Mouse (Mus musculus): ENCODE data around the gene Mettl27. TPM values are rescaled to one million over a fixed set of nuclear protein-coding genes. Genes with fewer than 3 reads are reported as not detected.
"Not testable (repeated sequence)": the region's sequence is repeated elsewhere in the genome, so short reads cannot be mapped to it uniquely, and the experiment has no call there.

The Mettl27 gene
- polyA plus RNA-seq, 1 experiment from 2014 or later: 9.6 TPM

DNA sequence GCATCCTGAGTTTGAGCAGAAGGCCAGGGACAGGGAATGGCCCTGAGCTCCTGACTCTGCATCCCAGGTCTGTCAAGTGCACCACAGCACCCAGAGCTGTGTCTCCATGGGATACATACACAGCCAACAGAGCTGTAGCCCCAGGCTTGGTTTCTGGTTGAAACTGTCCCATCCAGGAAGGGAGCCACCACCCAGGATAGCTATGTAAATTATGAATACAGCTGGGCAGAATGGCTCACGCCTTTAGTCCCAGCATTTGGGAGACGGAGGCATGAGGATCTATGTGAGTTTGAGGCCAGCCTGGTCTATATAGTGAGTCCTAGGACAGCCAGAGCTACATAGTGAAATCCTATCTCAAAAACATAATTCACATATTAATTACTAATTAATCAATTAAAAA, 2.2 kb upstream of the Mettl27 start:
- no peaks in the 10 kb centered on the region for H3K27me3 ChIP-seq (ENCODE audit: low read depth, poor library complexity, severe bottlenecking)
- no peak for DNase-seq (ENCODE audit: low spot score)
- no peak overlapping the region for H3K27ac ChIP-seq (replicated peaks)
- no peaks in the 10 kb centered on the region for H3K9me3 ChIP-seq (replicated peaks)
- H3K4me1 ChIP-seq: peaks cover 6% of the 10 kb centered on the region
- H3K36me3 ChIP-seq: peaks cover 10% of the 10 kb centered on the region; the same call in 1 of the 2 replicates
- H3K4me3 ChIP-seq: no peak overlapping the region
- WGBS: 90% methylated on average over 2 of the region's 2 CpGs

DNA sequence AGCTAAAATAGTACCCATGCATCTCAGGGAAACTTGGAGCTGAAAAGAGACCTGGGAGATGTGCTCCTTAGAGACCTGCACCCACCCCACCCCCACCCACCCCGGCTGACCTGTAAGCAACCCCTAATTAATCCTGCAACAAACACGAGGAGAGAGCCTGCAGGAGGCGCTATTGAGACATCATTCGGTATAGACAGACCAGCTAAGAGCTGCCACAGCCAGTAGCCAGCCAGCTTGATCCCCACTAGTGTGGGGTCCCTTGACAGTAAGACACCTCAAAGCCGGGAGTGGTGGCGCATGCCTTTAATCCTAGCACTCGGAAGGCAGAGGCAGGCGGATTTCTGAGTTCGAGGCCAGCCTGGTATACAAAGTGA, 722 bp downstream of the Mettl27 start:
- DNase-seq (ENCODE audit: low spot score): peak; percentile 52
- peaks cover 6% of the 10 kb centered on the region for H3K4me1 ChIP-seq
- H3K27ac ChIP-seq (replicated peaks): peak overlapping the region; percentile 81; the same call in 1 of the 2 replicates
- 51% methylated on average over 9 of the region's 9 CpGs for WGBS
- H3K36me3 ChIP-seq: peaks cover 10% of the 10 kb centered on the region; the same call in 1 of the 2 replicates
- no peaks in the 10 kb centered on the region for H3K27me3 ChIP-seq (ENCODE audit: low read depth, poor library complexity, severe bottlenecking)
- peak overlapping the region; percentile 57 for H3K4me3 ChIP-seq
- H3K9me3 ChIP-seq (replicated peaks): no peaks in the 10 kb centered on the region

DNA sequence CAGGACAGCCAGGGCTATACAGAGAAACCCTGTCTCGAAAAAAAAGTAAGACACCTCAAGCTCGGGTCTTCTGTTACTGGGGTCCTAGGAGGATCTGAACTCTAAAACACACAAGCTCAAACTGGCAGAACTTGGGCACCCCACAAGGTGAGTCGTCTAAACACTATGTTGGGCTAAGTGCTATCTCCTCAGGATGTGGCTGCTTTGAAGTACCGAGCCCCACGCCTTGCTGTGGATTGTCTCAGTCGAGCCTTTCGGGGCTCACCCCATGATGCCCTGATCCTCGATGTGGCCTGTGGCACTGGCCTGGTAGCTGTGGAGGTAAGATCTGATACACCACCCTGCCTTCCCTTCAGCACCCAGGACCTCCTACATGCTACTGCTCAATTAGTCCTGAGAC, 1.1 kb downstream of the Mettl27 start:
- H3K4me3 ChIP-seq: peak overlapping the region; percentile 57; the same call in 1 of the 2 replicates
- no peak for DNase-seq (ENCODE audit: low spot score)
- no peak overlapping the region for H3K27ac ChIP-seq (replicated peaks)
- no peaks in the 10 kb centered on the region for H3K9me3 ChIP-seq (replicated peaks)
- WGBS: 94% methylated on average over 8 of the region's 8 CpGs
- no peaks in the 10 kb centered on the region for H3K27me3 ChIP-seq (ENCODE audit: low read depth, poor library complexity, severe bottlenecking)
- H3K4me1 ChIP-seq: peaks cover 6% of the 10 kb centered on the region
- peaks cover 10% of the 10 kb centered on the region; the same call in 1 of the 2 replicates for H3K36me3 ChIP-seq

DNA sequence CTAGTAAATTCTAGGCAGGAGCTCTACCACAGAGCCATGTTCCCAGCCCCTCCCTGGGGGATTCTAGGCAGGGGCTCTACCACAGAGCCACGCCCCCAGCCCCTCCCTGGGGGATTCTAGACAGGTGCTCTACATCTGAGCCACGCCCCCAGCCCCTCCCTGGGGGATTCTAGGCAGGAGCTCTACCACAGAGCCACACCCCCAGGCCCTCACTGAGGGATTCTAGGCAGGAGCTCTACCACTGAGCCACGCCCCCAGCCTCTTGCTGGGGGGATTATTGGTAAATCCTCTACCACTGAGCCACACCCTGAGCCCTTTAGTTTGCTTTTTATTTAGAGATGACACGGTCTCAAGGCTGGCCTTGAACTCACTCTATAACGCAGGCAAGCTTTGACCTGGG, 1.5 kb downstream of the Mettl27 start:
- WGBS: 85% methylated on average over 5 of the region's 5 CpGs
- not testable (repeated sequence) for H3K27ac ChIP-seq (replicated peaks); H3K4me3 ChIP-seq; H3K9me3 ChIP-seq (replicated peaks); DNase-seq (ENCODE audit: low spot score); H3K4me1 ChIP-seq; H3K27me3 ChIP-seq (ENCODE audit: low read depth, poor library complexity, severe bottlenecking)
- peaks cover 10% of the 10 kb centered on the region; the same call in 1 of the 2 replicates for H3K36me3 ChIP-seq

DNA sequence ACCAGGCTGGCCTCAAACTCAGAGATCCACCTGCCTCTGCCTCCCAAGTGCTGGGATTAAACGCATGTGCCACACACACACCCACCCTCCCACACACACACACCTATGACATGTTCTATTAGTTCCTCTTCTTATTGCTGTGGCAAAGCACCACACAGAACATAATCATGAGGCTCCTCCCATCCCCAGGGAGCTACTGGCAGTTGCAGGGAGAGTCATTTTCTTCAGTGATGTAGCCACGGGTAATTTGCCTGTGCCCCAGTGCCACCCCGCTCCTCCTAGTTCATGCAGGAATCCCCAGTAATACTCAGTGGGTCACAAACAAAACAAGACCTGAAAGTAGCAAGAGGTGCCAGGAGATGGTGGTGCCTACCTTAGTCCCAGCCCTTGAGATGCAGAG, 2.5 kb downstream of the Mettl27 start:
- 91% methylated on average over 3 of the region's 3 CpGs for WGBS
- Histone ChIP-seq H3K4me1 (peaks cover 6% of the 10 kb centered on the region), H3K36me3 (peaks cover 10% of the 10 kb centered on the region; the same call in 1 of the 2 replicates), H3K27ac (replicated peaks) (no peak overlapping the region), H3K9me3 (replicated peaks) (no peaks in the 10 kb centered on the region), H3K27me3 (ENCODE audit: low read depth, poor library complexity, severe bottlenecking) (no peaks in the 10 kb centered on the region), H3K4me3 (no peak overlapping the region)
- no peak for DNase-seq (ENCODE audit: low spot score)

DNA sequence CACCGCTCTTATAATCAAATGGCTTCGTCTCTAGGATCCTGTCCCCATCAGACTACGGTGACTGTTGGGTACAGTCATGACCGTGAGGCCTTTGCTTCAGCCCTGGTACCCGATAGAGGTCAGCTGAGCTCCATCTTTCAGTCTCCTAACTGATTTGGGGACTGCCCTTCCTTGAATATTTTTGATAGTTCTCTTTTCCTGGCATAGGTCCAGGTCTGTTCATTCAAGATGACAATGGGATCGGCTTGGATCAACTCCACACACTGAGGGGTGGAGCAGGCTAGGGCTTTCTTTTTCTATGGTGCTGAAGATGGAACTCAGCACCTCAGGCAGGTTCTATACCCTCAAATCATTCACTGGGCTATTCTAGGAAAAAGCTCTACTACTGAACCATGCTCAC, 3.9 kb downstream of the Mettl27 start:
- 96% methylated on average over 6 of the region's 6 CpGs for WGBS
- peaks cover 10% of the 10 kb centered on the region; the same call in 1 of the 2 replicates for H3K36me3 ChIP-seq
- H3K9me3 ChIP-seq (replicated peaks): no peaks in the 10 kb centered on the region
- no peaks in the 10 kb centered on the region for H3K27me3 ChIP-seq (ENCODE audit: low read depth, poor library complexity, severe bottlenecking)
- peaks cover 6% of the 10 kb centered on the region for H3K4me1 ChIP-seq
- H3K4me3 ChIP-seq: no peak overlapping the region
- no peak overlapping the region for H3K27ac ChIP-seq (replicated peaks)
- no peak for DNase-seq (ENCODE audit: low spot score)

DNA sequence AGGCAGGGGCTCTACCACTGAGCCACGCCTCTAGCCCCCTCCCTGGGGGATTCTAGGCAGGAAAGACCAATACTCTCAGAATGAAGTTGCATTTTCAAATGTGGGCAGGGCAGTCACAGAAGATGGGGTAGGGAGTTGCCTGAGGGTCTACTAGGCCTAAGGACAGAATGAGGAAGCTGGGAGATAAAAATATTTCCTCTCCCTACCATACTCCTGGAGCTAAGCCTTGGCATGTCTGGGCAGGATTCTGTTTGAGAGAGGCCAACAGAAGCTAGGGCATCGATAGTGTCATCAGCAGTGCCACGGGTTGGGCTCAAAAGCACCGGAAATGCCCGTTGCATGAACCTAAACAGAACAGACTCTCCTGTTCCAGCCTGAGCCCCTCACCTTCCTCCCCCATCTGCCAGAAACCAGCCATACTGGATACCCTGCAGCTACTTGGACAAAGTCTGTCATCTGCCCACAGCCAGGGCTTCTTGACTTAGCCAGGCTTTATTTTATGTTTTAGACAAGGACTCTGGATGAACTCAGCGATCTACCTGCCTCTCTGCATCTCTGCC, 4.5 kb downstream of the Mettl27 start:
- Histone ChIP-seq H3K4me3 (no peak overlapping the region), H3K4me1 (peaks cover 6% of the 10 kb centered on the region), H3K27ac (replicated peaks) (no peak overlapping the region), H3K36me3 (peaks cover 10% of the 10 kb centered on the region; the same call in 1 of the 2 replicates), H3K9me3 (replicated peaks) (no peaks in the 10 kb centered on the region), H3K27me3 (ENCODE audit: low read depth, poor library complexity, severe bottlenecking) (no peaks in the 10 kb centered on the region)
- WGBS: 91% methylated on average over 6 of the region's 6 CpGs
- no peak for DNase-seq (ENCODE audit: low spot score)

DNA sequence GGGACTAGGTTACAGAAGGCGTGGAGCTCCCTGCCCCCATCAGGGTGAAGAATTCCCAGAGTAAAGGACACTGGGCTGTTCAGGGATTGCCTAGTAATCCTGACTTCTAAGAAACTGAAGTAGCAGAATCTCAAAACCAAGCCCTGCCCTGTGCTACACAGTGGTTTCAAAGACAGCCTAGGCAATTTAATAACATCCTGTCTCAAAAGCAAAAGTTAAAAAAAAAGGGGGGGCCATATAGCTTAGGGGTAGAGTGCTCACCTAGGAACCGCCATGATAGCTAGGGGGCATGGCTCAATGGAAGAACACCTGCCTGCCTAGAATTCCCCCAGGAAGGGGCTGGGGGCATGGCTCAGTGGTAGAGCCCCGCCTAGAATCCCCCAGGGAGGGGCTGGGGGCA, 6.9 kb downstream of the Mettl27 start:
- Histone ChIP-seq H3K4me1 (no peaks in the 10 kb centered on the region), H3K36me3 (peaks cover 5% of the 10 kb centered on the region; the same call in 1 of the 2 replicates), H3K9me3 (replicated peaks) (no peaks in the 10 kb centered on the region), H3K27me3 (ENCODE audit: low read depth, poor library complexity, severe bottlenecking) (peaks cover 6% of the 10 kb centered on the region; the same call in 1 of the 2 replicates), H3K4me3 (no peak overlapping the region), H3K27ac (replicated peaks) (no peak overlapping the region)
- 68% methylated on average over 3 of the region's 3 CpGs for WGBS
- no peak for DNase-seq (ENCODE audit: low spot score)

DNA sequence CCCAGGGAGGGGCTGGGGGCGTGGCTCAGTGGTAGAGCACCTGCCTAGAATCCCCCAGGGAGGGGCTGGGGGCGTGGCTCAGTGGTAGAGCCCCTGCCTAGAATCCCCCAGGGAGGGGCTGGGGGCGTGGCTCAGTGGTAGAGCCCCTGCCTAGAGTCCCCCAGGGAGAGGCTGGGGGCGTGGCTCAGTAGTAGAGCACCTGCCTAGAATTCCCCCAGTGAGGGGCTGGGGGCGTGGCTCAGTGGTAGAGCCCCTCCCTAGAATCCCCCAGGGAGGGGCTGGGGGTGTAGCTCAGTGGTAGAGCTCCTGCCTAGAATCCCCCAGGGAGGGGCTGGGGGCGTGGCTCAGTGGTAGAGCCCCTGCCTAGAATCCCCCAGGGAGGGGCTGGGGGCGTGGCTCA, 7.4 kb downstream of the Mettl27 start:
- 88% methylated on average over 6 of the region's 7 CpGs for WGBS
- H3K27me3 ChIP-seq (ENCODE audit: low read depth, poor library complexity, severe bottlenecking): peaks cover 11% of the 10 kb centered on the region; the same call in 1 of the 2 replicates
- not testable (repeated sequence) for H3K9me3 ChIP-seq (replicated peaks); H3K27ac ChIP-seq (replicated peaks); H3K4me1 ChIP-seq; DNase-seq (ENCODE audit: low spot score); H3K36me3 ChIP-seq; H3K4me3 ChIP-seq

DNA sequence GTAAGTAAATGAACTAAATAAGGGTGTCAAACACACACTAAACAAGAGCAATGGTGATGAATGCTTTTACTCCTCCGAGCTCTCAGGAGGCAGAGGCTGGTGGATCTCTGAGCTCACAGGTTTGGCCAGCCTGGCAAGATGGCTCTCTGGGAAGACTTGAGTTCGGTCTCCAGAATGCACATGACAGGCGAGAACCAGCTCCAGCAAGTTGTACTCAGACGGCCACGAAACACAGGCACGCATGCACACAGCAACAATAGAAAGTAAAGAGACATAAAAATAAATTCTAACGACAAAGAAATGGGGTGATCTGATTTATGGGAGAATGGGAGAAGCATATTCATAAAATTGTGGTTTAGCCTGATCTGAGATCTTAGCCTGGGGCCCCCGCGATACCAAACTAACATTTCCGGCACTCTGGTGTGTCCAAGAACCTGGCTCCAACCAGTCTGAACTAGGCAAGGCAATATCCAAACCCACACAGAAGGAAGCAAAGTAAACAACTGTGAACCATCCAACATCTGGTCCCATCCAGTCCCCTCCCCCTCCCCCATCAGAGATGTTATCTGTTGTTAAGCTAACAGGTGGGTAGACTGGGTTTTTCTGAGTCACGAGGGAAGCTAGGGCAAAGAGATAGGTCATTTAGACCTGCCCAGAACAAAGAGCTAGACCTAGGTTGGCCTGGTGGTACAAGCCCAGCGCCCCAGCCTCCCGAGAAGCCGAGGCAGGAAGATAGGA, 9.5 kb downstream of the Mettl27 start:
- Histone ChIP-seq H3K9me3 (replicated peaks) (no peaks in the 10 kb centered on the region), H3K4me1 (peaks cover 10% of the 10 kb centered on the region), H3K4me3 (no peak overlapping the region), H3K27me3 (ENCODE audit: low read depth, poor library complexity, severe bottlenecking) (peaks cover 31% of the 10 kb centered on the region), H3K36me3 (no peaks in the 10 kb centered on the region), H3K27ac (replicated peaks) (no peak overlapping the region)
- WGBS: 84% methylated on average over 14 of the region's 14 CpGs
- DNase-seq (ENCODE audit: low spot score): no peak

DNA sequence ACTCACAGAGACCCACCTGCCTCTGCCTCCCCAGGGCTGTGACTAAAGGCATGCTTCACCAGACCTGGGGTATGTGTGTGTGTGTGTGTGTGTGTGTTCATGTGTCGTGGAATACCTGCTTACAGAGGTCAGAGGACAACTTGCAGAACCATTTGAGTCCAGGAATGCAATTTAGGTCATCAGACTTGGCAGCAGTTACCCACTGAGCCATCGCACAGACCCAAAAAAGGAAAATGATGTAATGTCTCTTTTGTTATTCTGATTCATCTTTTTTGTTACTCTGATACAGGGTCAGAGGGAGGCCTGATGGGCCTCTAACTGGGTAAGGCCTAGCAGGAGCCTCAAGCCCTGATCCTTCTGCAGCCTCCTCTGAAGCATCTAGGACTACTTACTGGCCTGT, 10.6 kb downstream of the Mettl27 start:
- no peaks in the 10 kb centered on the region for H3K9me3 ChIP-seq (replicated peaks)
- WGBS: 85% methylated on average over 2 of the region's 2 CpGs
- H3K27me3 ChIP-seq (ENCODE audit: low read depth, poor library complexity, severe bottlenecking): peaks cover 42% of the 10 kb centered on the region
- H3K4me1 ChIP-seq: peaks cover 15% of the 10 kb centered on the region
- H3K4me3 ChIP-seq: no peak overlapping the region
- no peak overlapping the region for H3K27ac ChIP-seq (replicated peaks)
- no peak for DNase-seq (ENCODE audit: low spot score)
- H3K36me3 ChIP-seq: no peaks in the 10 kb centered on the region

DNA sequence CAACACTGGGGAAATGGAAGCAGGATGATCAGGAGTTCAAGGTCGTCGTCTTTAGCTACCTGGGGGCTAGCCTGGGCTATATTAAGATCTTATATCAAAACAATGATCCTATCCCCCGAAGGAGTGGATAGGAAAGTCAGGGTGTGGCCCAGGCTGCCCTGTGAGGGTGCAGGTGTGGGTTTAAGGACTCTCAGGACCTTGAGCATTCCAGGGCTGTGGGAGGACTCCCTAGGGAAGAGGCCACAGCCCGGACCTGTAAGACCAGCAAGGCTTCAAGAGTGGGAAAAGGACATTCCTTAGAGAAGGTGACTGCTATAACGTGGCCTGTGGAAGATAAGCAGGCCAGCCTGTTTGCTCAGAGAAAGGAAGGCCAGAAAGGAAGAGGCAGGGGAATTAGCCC, 12.0 kb downstream of the Mettl27 start:
- Histone ChIP-seq H3K4me1 (peaks cover 15% of the 10 kb centered on the region), H3K9me3 (replicated peaks) (no peaks in the 10 kb centered on the region), H3K27ac (replicated peaks) (no peak overlapping the region), H3K4me3 (no peak overlapping the region), H3K27me3 (ENCODE audit: low read depth, poor library complexity, severe bottlenecking) (peaks cover 49% of the 10 kb centered on the region), H3K36me3 (no peaks in the 10 kb centered on the region)
- DNase-seq (ENCODE audit: low spot score): no peak
- 80% methylated on average over 5 of the region's 5 CpGs for WGBS

DNA sequence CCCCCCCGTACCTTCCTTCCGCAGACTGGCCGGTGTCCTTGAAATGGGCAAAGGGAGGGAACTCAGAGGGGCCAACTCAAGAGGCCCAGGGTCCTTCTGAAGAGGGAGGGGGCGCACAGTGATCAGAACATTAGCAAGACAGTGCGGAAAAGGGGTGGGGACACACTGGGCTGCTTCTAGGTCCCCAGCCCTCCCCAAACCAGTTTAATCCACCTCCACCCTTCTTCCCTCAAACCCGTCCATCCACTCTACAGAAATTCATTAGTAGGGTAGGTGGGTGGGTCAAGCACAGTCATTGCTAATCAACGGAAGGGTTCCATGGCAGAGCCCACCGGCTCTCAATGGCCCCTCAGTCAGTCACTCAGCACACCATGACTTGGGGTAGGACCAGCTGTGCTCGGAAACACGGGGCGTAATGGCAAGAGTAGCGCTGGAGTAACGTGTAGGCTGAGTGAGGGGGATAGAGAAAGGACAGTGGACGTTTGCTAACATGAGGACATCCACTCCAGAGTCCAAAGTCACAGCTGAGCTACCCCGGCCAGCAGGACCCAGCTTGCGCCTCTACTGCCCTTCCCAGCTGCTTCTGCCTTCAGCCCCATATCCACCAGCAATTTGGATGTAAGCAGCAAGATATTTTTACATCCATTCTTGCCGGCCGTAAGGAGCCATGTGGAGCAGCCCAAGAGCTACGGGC, 13.2 kb downstream of the Mettl27 start:
- Histone ChIP-seq H3K27me3 (ENCODE audit: low read depth, poor library complexity, severe bottlenecking) (peaks cover 49% of the 10 kb centered on the region), H3K27ac (replicated peaks) (no peak overlapping the region)

More for the DNA sequence above, 13.2 kb downstream of the Mettl27 start:
- H3K4me3 ChIP-seq: peak overlapping the region; percentile 30; the same call in 1 of the 2 replicates
- no peak for DNase-seq (ENCODE audit: low spot score)
- 45% methylated on average over 19 of the region's 19 CpGs for WGBS
- peaks cover 15% of the 10 kb centered on the region for H3K4me1 ChIP-seq
- no peaks in the 10 kb centered on the region for H3K36me3 ChIP-seq
- no peaks in the 10 kb centered on the region for H3K9me3 ChIP-seq (replicated peaks)
